Mouse (Mus musculus) limb, embryonic 14.5 days (tissue): Measurements from ENCODE around the gene Nlgn3. TPM values are rescaled to one million over a fixed set of nuclear protein-coding genes. Genes with fewer than 3 reads are reported as not detected.

ENCODE experiments used
- ATAC-seq: fragments of 200-750 bp; cut with Nextera tagmentation; 2 replicates; pipeline ENCODE4 v1.8.0; 2017; ENCODE audit warnings: low read depth, moderate number of reproducible peaks, moderate TSS enrichment; ENCODE audit not compliant: low FRiP score
- DNase-seq: peaks from one replicate; pipeline ENCODE4 v3.0.0-alpha.2; 2015; ENCODE audit warnings: low spot score
- H3K27ac ChIP-seq: fragments of 300-500 bp; sonication (generic); replicated peaks from 2 replicates; pipeline ENCODE4 v1.5.1; 2014; ENCODE audit warnings: low read depth, mild to moderate bottlenecking, low read length, moderate library complexity, mixed read lengths
- H3K27me3 ChIP-seq: fragments of 300-500 bp; sonication (generic); 2 replicates; pipeline ENCODE4 v1.6.1; 2014; ENCODE audit warnings: low read length, mixed read lengths; ENCODE audit not compliant: control insufficient read depth, insufficient read depth
- H3K36me3 ChIP-seq: fragments of 300-500 bp; sonication (generic); 2 replicates; pipeline ENCODE4 v1.6.1; 2014; ENCODE audit warnings: mild to moderate bottlenecking, low read length, moderate library complexity, mixed read lengths; ENCODE audit not compliant: control insufficient read depth, insufficient read depth
- H3K4me1 ChIP-seq: fragments of 300-500 bp; sonication (generic); 2 replicates; pipeline ENCODE4 v1.6.1; 2014; ENCODE audit warnings: antibody characterized with exemption, low read length, mixed read lengths; ENCODE audit not compliant: control insufficient read depth, insufficient read depth
- H3K4me2 ChIP-seq: fragments of 300-500 bp; sonication (generic); replicated peaks from 2 replicates; pipeline ENCODE4 v1.6.1; 2014; ENCODE audit warnings: low read depth, mild to moderate bottlenecking, low read length, moderate library complexity; ENCODE audit not compliant: severe bottlenecking
- H3K4me3 ChIP-seq: fragments of 300-500 bp; sonication (generic); replicated peaks from 2 replicates; pipeline ENCODE4 v1.5.1; 2014; ENCODE audit warnings: low read length
- H3K9ac ChIP-seq: fragments of 300-500 bp; sonication (generic); 2 replicates; pipeline ENCODE4 v1.6.1; 2014; ENCODE audit warnings: mild to moderate bottlenecking, low read depth, low read length, moderate library complexity; ENCODE audit not compliant: severe bottlenecking
- H3K9me3 ChIP-seq: fragments of 300-500 bp; sonication (generic); 2 replicates; pipeline ENCODE4 v1.6.1; 2016; ENCODE audit warnings: low read length; ENCODE audit not compliant: control insufficient read depth
- POLR2A ChIP-seq: fragments of 200-500 bp; IDR thresholded peaks from 2 replicates; pipeline ENCODE4 v1.8.0; 2012; ENCODE audit warnings: inconsistent platforms, mild to moderate bottlenecking, moderate library complexity, borderline replicate concordance; ENCODE audit not compliant: insufficient read depth, insufficient read length; ENCODE audit errors: extremely low read depth
- WGBS: fragments of 180-500 bp; shearing (Covaris S2); extraction: QIAGEN DNeasy Blood & Tissue Kit; methylation state at CpG from one replicate; pipeline ENCODE4 v1.1.7; 2014; 5-methylcytosine and 5-hydroxymethylcytosine counted together
- polyA plus RNA-seq, 2 experiments: library from polyadenylated mRNA; depleted of rRNA in 1 of 2; stranded (reverse) in 1 of 2; unstranded in 1 of 2; fragments of >200 nt; fragmentation: Nextera tagmentation in 1 of 2; extraction: Ambion mirVana in 1 of 2; gene quantifications; 2 replicates each; pipeline versions ENCODE4 v1.2.1 to v1.2.3; 2012 to 2014

Gene Nlgn3
- polyA plus RNA-seq, 2 experiments, result 10.3 to 18.2 TPM

DNA sequence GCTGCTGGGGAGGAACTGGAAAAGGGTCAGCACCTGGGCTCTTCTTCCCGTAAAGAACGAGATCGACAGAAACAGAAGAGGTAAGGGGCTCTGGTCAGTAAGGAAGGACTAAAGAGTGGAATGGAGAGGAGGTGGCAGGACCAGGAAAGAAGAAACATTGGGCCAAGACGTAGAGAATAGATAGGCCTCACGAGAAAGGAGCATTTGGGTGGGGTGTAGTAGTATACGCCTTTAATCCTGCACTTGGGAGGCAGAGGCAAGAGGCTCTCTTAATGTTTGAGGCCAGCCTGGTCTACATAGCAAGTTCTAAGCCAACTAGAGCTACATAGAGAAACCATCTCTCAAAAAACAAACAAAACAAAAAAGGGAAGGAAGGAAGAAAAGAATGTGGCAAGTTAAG, 10.5 kb upstream of the Nlgn3 start:
- no peak overlapping the region for H3K4me3 ChIP-seq
- peaks cover 78% of the 10 kb centered on the region for H3K36me3 ChIP-seq
- H3K4me2 ChIP-seq, result no peak overlapping the region
- ATAC-seq, result no peak
- H3K27me3 ChIP-seq, result no peaks in the 10 kb centered on the region; the same call in 1 of the 2 replicates
- whole genome bisulfite sequencing, result 92% methylated on average over 6 of the region's 6 CpGs
- no peaks in the 10 kb centered on the region for H3K9me3 ChIP-seq
- DNase-seq, result no peak
- no peak overlapping the region for H3K9ac ChIP-seq
- H3K4me1 ChIP-seq, result no peaks in the 10 kb centered on the region
- H3K27ac ChIP-seq, result no peak overlapping the region
- no peak for TF ChIP-seq POLR2A

DNA sequence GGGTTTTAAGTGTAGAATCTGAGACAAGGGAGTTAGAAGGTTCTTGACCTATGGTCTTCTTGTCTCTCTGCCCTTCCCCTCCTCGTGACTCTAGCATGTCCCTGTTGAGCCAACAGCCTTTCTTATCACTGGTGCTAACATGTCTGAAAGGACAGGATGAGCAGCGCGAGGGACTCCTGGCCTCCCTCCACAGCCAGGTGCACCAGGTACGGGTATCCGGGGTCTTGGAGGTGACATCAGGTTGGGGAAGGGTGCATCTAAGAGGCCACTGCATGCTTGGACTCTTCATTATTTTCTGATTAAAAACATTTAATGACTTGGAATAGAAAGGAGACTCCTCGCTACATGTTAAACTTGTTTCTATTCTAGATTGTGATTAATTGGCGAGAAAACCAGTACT, 9.9 kb upstream of the Nlgn3 start:
- Histone ChIP-seq H3K27ac (no peak overlapping the region), H3K4me3 (no peak overlapping the region), H3K9me3 (no peaks in the 10 kb centered on the region), H3K4me1 (no peaks in the 10 kb centered on the region), H3K36me3 (peaks cover 78% of the 10 kb centered on the region), H3K4me2 (no peak overlapping the region), H3K9ac (no peak overlapping the region), H3K27me3 (no peaks in the 10 kb centered on the region; the same call in 1 of the 2 replicates)
- TF ChIP-seq POLR2A, result no peak
- WGBS, result 85% methylated on average over 7 of the region's 7 CpGs
- DNase-seq (no peak), ATAC-seq (no peak)

DNA sequence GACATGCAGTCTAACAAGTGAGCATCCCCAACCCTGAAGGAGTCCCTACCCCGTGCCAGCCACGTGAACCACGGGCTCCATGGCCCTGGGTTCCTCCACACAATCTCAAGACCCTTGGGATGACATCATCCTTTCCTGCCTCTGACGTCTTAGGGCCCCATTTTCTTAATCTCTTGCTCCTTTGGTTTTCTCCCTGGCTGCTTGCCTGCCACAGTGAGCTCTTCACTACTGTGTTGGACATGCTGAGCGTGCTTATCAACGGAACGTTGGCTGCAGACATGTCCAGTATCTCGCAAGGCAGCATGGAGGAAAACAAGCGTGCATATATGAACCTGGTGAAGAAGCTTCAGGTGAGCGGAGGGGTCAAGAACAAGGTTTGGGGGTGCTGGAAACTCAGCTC, 8.9 kb upstream of the Nlgn3 start:
- no peaks in the 10 kb centered on the region; the same call in 1 of the 2 replicates for H3K27me3 ChIP-seq
- ATAC-seq, result no peak

DNA sequence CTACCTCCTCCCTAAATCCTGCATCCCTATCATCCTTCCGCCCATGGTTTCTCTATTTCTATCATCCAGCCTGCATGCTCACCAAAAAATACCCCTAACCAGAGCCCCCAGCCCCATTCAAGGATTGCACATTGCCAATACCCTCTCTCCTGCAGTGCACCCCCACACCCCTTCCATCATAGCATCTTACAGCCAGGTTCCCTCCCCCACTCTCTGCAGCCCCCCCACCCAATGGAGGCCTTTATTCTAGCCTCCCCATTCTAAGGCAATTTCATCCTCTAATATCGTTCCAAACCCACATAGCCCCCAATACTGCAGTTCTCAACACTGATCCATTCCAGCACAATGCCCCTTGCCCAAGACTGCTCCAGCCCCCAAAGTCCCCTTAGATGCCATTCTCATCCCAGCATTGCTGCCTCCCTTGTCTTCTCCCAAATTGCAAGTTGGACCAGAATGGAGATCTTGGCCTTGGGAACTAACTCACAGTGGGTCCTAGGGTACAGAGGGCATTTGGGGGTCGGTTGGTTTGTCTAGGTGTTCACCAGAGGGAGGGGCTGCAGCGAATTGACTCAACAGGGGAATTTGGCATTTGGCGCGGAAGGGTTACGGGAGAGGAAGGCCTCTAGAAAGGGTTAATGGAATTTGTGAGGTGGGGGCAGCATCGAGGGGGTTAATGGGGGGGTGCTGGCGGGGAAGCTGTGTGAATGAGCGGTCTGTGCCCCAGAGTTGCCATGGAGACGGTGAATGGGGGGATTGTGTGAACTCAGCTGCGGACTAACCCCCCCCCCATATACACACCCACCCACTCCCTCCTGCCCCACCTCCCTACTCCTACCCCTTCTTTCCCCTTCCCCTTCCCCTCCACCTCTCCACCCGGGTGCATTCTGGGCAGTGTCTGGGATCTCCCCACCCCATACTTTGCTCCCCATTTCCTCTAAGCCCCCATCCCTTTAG, 782 bp downstream of the Nlgn3 start:
- H3K36me3 ChIP-seq, result peaks cover 19% of the 10 kb centered on the region
- WGBS, result 27% methylated on average over 10 of the region's 13 CpGs
- DNase-seq, result peak; percentile 12
- H3K9ac ChIP-seq, result peak overlapping the region; percentile 46
- H3K4me1 ChIP-seq, result peaks cover 6% of the 10 kb centered on the region; the same call in 1 of the 2 replicates
- H3K27me3 ChIP-seq, result no peaks in the 10 kb centered on the region
- no peaks in the 10 kb centered on the region for H3K9me3 ChIP-seq
- H3K27ac ChIP-seq, result peak overlapping the region; percentile 67; the same call in 1 of the 2 replicates
- H3K4me3 ChIP-seq, result peak overlapping the region; percentile 42
- peak; percentile 76 for ATAC-seq
- peak overlapping the region; percentile 50 for H3K4me2 ChIP-seq
- no peak for TF ChIP-seq POLR2A

More for the DNA sequence above, 8.9 kb upstream of the Nlgn3 start:
- Histone ChIP-seq H3K27ac (no peak overlapping the region), H3K9me3 (no peaks in the 10 kb centered on the region), H3K4me3 (no peak overlapping the region), H3K4me2 (no peak overlapping the region), H3K4me1 (no peaks in the 10 kb centered on the region), H3K36me3 (peaks cover 81% of the 10 kb centered on the region), H3K9ac (no peak overlapping the region)
- WGBS, result 83% methylated on average over 10 of the region's 10 CpGs
- no peak for TF ChIP-seq POLR2A
- no peak for DNase-seq

DNA sequence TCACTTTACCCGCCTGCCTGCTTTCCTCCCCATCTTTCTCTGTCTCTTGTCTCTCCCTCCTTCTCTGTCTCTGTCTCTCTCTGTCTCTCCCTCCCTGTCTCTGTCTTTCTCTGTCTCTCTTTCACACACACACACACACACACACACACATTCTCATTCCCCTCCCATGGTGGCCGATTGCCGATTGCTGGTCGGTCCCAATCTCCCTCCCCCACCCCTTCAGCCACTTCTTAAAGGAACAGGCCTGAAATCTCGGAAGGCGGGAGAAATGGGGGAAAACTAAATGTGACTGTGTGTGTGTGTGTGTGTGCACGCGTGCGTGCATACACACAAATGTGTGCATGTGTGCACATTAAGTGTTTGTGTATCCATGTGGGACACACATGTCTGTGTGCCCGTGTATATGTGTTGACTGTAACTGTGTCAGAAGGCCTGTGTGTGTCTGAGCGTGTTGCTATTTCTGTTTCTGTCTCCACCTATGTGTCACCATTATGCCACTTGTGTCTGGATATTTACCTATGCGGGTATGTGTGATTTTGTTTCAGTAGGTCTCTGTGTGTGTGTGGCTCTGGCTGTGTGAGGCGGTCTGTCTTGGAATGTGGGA, 1.6 kb downstream of the Nlgn3 start:
- Histone ChIP-seq H3K4me1 (peaks cover 6% of the 10 kb centered on the region; the same call in 1 of the 2 replicates), H3K9ac (no peak overlapping the region; the same call in 1 of the 2 replicates), H3K27ac (0 out of 2 replicates have a peak overlapping the region, but pooled peaks have one; percentile 38), H3K9me3 (no peaks in the 10 kb centered on the region), H3K27me3 (no peaks in the 10 kb centered on the region), H3K4me3 (peak overlapping the region; percentile 42), H3K4me2 (peak overlapping the region; percentile 50), H3K36me3 (peaks cover 14% of the 10 kb centered on the region; the same call in 1 of the 2 replicates)
- TF ChIP-seq POLR2A, result no peak
- 28% methylated on average over 13 of the region's 13 CpGs for WGBS
- DNase-seq (peak; percentile 22), ATAC-seq (peak; percentile 56; the same call in 1 of the 2 replicates)
